Mouse (Mus musculus) hindbrain, postnatal 0 days (tissue): ENCODE measurements at regions not wholly inside any gene's neighbourhood (a gene's known extent, or its start where the extent isn't known, plus 50 kb on each side); places are given as distances from the start of the nearest gene placed in this dataset.
A peak's percentile ranks its signal among the peaks of the same experiment; 100 is the strongest.
"Not testable (repeated sequence)": the region's sequence is repeated elsewhere in the genome, so short reads cannot be mapped to it uniquely, and the experiment has no call there.

ENCODE experiments used
- ATAC-seq: fragments of 200-750 bp; cut with Nextera tagmentation; 2 replicates; pipeline ENCODE4 v1.8.0; 2017; ENCODE audit warnings: mild to moderate bottlenecking, moderate TSS enrichment, moderate library complexity
- DNase-seq: peaks from one replicate; pipeline ENCODE4 v3.0.0-alpha.2; 2015; ENCODE audit warnings: low spot score
- H3K27ac ChIP-seq: fragments of 300-500 bp; sonication (generic); 2 replicates; pipeline ENCODE4 v1.5.1; 2014; ENCODE audit warnings: mild to moderate bottlenecking
- H3K27me3 ChIP-seq: fragments of 300-500 bp; sonication (generic); 2 replicates; pipeline ENCODE4 v1.6.1; 2014; ENCODE audit warnings: low read length, mixed read lengths; ENCODE audit not compliant: insufficient read depth
- H3K36me3 ChIP-seq: fragments of 300-500 bp; sonication (generic); 2 replicates; pipeline ENCODE4 v1.6.1; 2014; ENCODE audit warnings: low read length, mixed read lengths; ENCODE audit not compliant: insufficient read depth
- H3K4me1 ChIP-seq: fragments of 300-500 bp; sonication (generic); 2 replicates; pipeline ENCODE4 v1.6.1; 2014; ENCODE audit warnings: antibody characterized with exemption, low read length, mixed read lengths; ENCODE audit not compliant: insufficient read depth
- H3K4me2 ChIP-seq: fragments of 300-500 bp; sonication (generic); 2 replicates; pipeline ENCODE4 v1.6.1; 2014; ENCODE audit warnings: low read depth, mild to moderate bottlenecking, low read length, moderate library complexity, mixed read lengths
- H3K4me3 ChIP-seq: fragments of 300-500 bp; sonication (generic); 2 replicates; pipeline ENCODE4 v1.5.1; 2014; ENCODE audit warnings: low read length
- H3K9ac ChIP-seq: fragments of 300-500 bp; sonication (generic); replicated peaks from 2 replicates; pipeline ENCODE4 v1.6.1; 2014; ENCODE audit warnings: mild to moderate bottlenecking, low read length, moderate library complexity, mixed read lengths
- H3K9me3 ChIP-seq: fragments of 300-500 bp; sonication (generic); 2 replicates; pipeline ENCODE4 v1.6.1; 2016; ENCODE audit warnings: low read length, mixed read lengths
- CTCF ChIP-seq: IDR thresholded peaks from 2 replicates; pipeline ENCODE4 v1.5.1; 2016; ENCODE audit warnings: antibody characterized with exemption, control low read depth, low read depth
- WGBS: fragments of 180-500 bp; shearing (Covaris S2); extraction: QIAGEN DNeasy Blood & Tissue Kit; methylation state at CpG from one replicate; pipeline ENCODE4 v1.1.7; 2014; 5-methylcytosine and 5-hydroxymethylcytosine counted together

DNA sequence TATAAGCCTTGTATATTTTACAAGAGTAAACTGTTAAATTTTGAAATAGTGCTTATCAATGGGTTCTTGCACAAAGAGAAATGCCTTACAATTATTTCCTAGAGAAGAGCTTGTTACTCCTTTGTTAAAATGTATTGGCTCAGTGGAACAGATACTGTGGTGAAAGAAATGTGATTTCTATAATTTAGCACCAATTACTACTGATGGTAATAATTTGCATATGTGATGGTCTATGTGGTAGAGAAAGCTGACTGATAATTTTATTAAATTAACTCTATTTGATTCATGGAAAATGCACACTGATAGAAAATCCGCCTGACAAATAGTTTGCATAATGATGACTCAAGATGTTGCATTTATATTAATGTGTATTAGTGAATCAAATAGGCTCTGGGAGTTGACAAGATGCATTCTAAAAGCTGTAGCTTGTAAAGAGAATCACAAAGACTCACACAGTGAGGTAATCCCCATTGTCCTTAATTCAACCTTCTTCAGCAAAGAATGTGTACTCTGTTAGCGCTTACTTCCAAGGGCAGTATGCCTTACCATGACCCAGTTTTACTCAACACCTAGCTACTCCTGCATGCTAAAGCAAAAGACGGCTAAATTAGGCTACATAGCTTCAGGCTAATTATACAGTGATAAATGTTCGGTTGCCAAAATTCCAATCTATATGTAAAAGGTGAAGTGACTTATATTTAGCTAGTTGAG, 329.8 kb upstream of the Cenpq start:
- Histone ChIP-seq H3K9ac (no peak overlapping the region), H3K4me2 (no peak overlapping the region), H3K4me1 (no peaks in the 10 kb centered on the region), H3K4me3 (no peak overlapping the region), H3K9me3 (no peaks in the 10 kb centered on the region), H3K27me3 (no peaks in the 10 kb centered on the region), H3K27ac (no peak overlapping the region), H3K36me3 (no peaks in the 10 kb centered on the region)
- no peak for DNase-seq
- TF ChIP-seq CTCF: no peak
- no peak for ATAC-seq
- WGBS: 68% methylated on average over 4 of the region's 4 CpGs

DNA sequence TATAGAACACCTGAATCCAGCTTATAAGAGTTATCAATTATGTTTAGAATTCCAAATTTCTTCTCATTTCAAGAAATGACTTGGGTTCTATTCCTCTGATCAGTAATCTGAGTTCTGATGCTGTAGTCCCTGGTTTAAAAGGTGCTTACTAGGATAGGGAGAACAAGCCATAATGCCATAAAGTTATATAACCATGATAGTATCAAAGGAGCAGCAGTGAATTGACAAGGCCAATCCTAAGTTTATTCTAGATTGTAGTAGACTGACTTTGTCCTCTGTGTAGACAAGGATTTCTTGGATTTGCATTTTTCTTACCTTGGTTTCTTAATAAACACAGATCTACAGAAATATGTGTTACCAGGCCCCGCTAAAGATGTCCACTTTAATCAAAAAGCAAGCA, 326.6 kb upstream of the Cenpq start:
- ATAC-seq: no peak
- 95% methylated on average over 1 of the region's 1 CpGs for WGBS
- H3K9me3 ChIP-seq: no peaks in the 10 kb centered on the region

DNA sequence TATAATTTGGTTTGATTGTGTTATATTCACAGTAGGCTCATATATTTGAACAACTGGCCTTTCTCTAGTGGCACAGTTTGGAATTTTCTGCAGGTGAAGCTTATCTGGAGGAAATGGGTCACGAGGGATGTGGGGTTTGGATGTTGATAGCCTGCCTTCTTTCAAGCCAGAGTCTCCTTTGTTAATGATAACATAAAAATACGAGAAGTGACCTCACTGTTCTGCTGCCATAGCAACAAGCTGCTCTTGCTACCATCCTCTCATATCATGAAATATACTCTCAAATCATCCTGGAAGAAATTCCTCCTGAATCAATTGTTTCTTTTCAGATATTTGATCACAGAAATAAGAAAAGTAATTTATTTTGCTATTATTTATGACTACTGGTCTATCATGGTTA, 313.6 kb upstream of the Cenpq start:
- Histone ChIP-seq H3K27me3 (no peaks in the 10 kb centered on the region), H3K4me3 (no peak overlapping the region), H3K36me3 (no peaks in the 10 kb centered on the region), H3K27ac (no peak overlapping the region), H3K9ac (no peak overlapping the region), H3K4me2 (no peak overlapping the region), H3K4me1 (no peaks in the 10 kb centered on the region), H3K9me3 (no peaks in the 10 kb centered on the region)
- no peak for TF ChIP-seq CTCF
- WGBS: 47% methylated on average over 2 of the region's 2 CpGs
- DNase-seq (peak; percentile 12), ATAC-seq (peak; percentile 27; the same call in 1 of the 2 replicates)

More for the DNA sequence above, 326.6 kb upstream of the Cenpq start:
- TF ChIP-seq CTCF: no peak
- Histone ChIP-seq H3K4me1 (no peaks in the 10 kb centered on the region), H3K4me3 (no peak overlapping the region), H3K27me3 (no peaks in the 10 kb centered on the region), H3K36me3 (no peaks in the 10 kb centered on the region), H3K9ac (no peak overlapping the region), H3K27ac (no peak overlapping the region), H3K4me2 (no peak overlapping the region)
- DNase-seq: no peak

DNA sequence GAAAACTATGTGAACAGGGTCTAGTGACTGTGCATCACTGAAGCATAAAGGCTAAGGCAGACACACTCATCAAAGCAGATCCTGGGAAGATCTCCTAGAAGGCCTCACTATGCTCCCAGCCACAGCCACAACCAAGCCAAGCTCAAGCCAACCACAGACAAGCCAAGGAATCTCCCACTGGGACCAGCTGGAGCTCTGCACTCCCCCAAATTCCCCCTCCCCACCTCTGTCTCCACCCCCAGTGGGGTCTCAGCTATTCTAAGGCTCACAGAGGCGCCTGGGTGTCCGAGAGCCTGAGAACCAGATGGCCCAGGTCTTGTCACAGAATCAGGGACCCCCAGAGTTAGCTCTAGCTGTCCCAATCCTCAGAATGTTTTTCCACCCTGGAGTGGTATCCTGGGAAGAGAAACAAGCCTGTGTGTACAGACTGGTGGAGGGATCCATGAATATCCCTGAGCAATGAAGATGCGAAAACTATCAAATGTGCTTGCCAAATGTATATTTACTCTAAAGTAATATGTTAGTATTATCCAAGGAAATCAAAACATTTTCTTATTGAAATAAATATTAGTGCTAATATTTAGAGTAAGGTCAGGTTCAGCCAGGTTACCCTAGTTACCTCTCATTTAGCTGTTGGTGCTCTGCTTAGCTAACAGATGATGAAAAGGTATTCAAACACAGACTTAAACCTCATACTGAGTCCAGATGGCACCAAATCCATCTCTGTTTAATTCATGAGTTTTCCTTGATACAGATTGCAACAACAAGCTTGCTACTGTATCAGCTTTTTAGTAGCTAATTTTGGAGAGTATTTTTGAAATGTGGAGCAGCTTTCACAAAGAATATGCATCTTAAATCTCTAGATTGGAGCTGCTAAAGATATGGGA, 292.5 kb upstream of the Cenpq start:
- TF ChIP-seq CTCF: no peak
- Histone ChIP-seq H3K4me3 (no peak overlapping the region), H3K9ac (no peak overlapping the region), H3K4me2 (no peak overlapping the region), H3K27ac (no peak overlapping the region), H3K36me3 (no peaks in the 10 kb centered on the region), H3K9me3 (no peaks in the 10 kb centered on the region), H3K4me1 (no peaks in the 10 kb centered on the region), H3K27me3 (no peaks in the 10 kb centered on the region)
- ATAC-seq: no peak
- DNase-seq: peak; percentile 16
- 65% methylated on average over 3 of the region's 3 CpGs for WGBS

DNA sequence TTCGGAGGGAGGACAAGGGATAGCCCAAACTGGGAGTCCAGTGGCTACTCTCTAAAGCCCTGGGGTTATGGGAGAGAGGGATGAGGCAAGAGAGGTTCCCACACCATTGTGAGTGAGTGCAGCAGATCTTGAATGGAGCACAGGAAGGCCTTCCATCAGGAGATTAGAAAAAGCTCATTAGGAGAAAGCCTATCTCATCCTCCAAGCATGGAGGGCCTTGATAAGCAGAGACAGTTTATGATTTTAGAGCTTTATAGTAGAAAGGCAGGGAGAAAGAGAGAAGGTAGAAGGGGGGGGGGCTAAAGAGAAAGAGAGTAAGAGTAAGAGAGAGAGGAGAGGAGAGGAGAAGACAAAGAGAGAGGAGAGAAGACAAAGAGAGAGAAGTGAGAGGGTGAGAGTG, 282.0 kb upstream of the Cenpq start:
- no peak for DNase-seq
- ATAC-seq: no peak
- Histone ChIP-seq H3K36me3 (no peaks in the 10 kb centered on the region), H3K27ac (no peak overlapping the region), H3K27me3 (no peaks in the 10 kb centered on the region), H3K4me1 (no peaks in the 10 kb centered on the region), H3K9me3 (no peaks in the 10 kb centered on the region), H3K9ac (no peak overlapping the region), H3K4me3 (no peak overlapping the region), H3K4me2 (no peak overlapping the region)
- 94% methylated on average over 1 of the region's 1 CpGs for WGBS
- TF ChIP-seq CTCF: no peak

DNA sequence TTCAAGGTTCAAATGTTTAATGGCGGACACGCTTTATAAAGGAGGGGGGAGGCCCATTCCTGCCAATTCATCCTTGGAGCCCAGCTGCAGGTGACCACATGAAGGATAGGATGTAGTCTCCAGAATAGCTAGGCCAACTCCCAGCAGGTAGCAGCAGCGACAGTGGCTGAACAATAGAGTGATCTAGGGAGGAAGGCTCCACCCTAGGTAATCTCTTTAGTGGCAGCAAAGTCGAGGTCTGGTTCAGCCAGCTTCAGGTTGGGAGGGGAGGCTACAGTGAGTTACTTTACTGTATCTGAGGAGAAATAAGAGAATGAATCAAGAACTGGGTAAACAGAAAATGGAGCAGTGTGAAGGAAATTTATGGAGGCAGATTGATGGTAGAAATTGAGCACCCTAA, 264.6 kb upstream of the Cenpq start:
- DNase-seq, H3K27ac ChIP-seq, H3K4me2 ChIP-seq, H3K27me3 ChIP-seq, H3K36me3 ChIP-seq, H3K4me1 ChIP-seq, H3K4me3 ChIP-seq, H3K9ac ChIP-seq, H3K9me3 ChIP-seq, ATAC-seq: not testable (repeated sequence)
- WGBS: 56% methylated on average over 4 of the region's 4 CpGs

DNA sequence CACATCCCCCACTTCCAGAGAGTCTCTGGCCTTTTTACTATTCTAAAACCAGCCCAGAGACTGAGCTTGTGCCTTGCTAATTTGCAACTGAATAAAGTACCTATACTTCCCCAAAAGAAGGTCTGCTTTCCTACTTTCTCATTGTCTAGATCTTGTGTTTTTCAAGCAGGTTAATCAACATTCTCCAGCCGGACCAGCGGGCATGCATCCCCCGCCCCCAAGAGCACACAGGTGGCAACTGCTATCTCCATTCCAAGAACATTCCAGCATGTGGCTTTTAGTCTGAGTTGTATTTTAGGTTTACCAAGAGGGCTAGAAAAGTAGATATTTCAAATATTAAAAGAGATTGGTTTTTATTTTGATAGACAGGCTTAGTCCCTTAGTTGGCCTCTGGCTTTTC, 255.5 kb upstream of the Cenpq start:
- not testable (repeated sequence) for H3K36me3 ChIP-seq, ATAC-seq, H3K9me3 ChIP-seq, H3K4me3 ChIP-seq, H3K27ac ChIP-seq, H3K27me3 ChIP-seq, H3K4me2 ChIP-seq, H3K9ac ChIP-seq, DNase-seq, H3K4me1 ChIP-seq
- WGBS: 84% methylated on average over 3 of the region's 3 CpGs

GRCm38 (mm10) chr17:41186691-41187090, 251.8 kb upstream of the Cenpq start:
- H3K27me3 ChIP-seq, H3K4me2 ChIP-seq, H3K9ac ChIP-seq, H3K4me1 ChIP-seq, DNase-seq, H3K27ac ChIP-seq, H3K9me3 ChIP-seq, H3K4me3 ChIP-seq, H3K36me3 ChIP-seq, ATAC-seq: not testable (repeated sequence)
- 94% methylated on average over 7 of the region's 7 CpGs for WGBS
